Mouse (Mus musculus): Measurements from ENCODE around the gene Tcf23. TPM values are rescaled to one million over a fixed set of nuclear protein-coding genes. Genes with fewer than 3 reads are reported as not detected.
"Not testable (repeated sequence)": the region's sequence is repeated elsewhere in the genome, so short reads cannot be mapped to it uniquely, and the experiment has no call there.

Tcf23 gene
- polyA plus RNA-seq, 1 experiment: not detected

GRCm38 (mm10) chr5:31015913-31016312, 47.5 kb downstream of the Tcf23 start:
- peaks cover 31% of the 10 kb centered on the region for H3K27me3 ChIP-seq (replicated peaks)

GRCm38 (mm10) chr5:31021790-31022189, 53.3 kb downstream of the Tcf23 start:
- H3K27me3 ChIP-seq (replicated peaks): peaks cover 48% of the 10 kb centered on the region
- not testable (repeated sequence) for H3K4me3 ChIP-seq (replicated peaks); H3K36me3 ChIP-seq (replicated peaks; ENCODE audit: low read length); H3K4me1 ChIP-seq
- peaks cover 12% of the 10 kb centered on the region for H3K9me3 ChIP-seq

More at GRCm38 (mm10) chr5:31015913-31016312, 47.5 kb downstream of the Tcf23 start:
- H3K9me3 ChIP-seq: peaks cover 12% of the 10 kb centered on the region
- H3K4me3 ChIP-seq (replicated peaks): no peak overlapping the region
- no peak for TF ChIP-seq FLI1 (IDR thresholded peaks at IDR 0.05; ENCODE audit: low read length)
- TF ChIP-seq GATA1 (IDR thresholded peaks at IDR 0.05; ENCODE audit: borderline replicate concordance, low read length): no peak
- peaks cover 7% of the 10 kb centered on the region for H3K4me1 ChIP-seq
- no peaks in the 10 kb centered on the region for H3K36me3 ChIP-seq (replicated peaks; ENCODE audit: low read length)

- Histone ChIP-seq H3K9me3 (peaks cover 12% of the 10 kb centered on the region), H3K4me3 (replicated peaks) (no peak overlapping the region), H3K36me3 (replicated peaks; ENCODE audit: low read length) (no peaks in the 10 kb centered on the region), H3K27me3 (replicated peaks) (peaks cover 53% of the 10 kb centered on the region), H3K4me1 (no peaks in the 10 kb centered on the region)
- TF ChIP-seq GATA1 (IDR thresholded peaks at IDR 0.05; ENCODE audit: borderline replicate concordance, low read length): no peak
These were observed 54.2 kb downstream of the Tcf23 start for GRCm38 (mm10) chr5:31022690-31023089.

GRCm38 (mm10) chr5:31023254-31023653, 54.8 kb downstream of the Tcf23 start:
- TF ChIP-seq FLI1 (IDR thresholded peaks at IDR 0.05; ENCODE audit: low read length) (no peak), GATA1 (IDR thresholded peaks at IDR 0.05; ENCODE audit: borderline replicate concordance, low read length) (no peak)
- Histone ChIP-seq H3K36me3 (replicated peaks; ENCODE audit: low read length) (no peaks in the 10 kb centered on the region), H3K9me3 (peaks cover 12% of the 10 kb centered on the region), H3K4me1 (no peaks in the 10 kb centered on the region), H3K4me3 (replicated peaks) (no peak overlapping the region), H3K27me3 (replicated peaks) (peaks cover 51% of the 10 kb centered on the region)

- Histone ChIP-seq H3K9me3 (no peaks in the 10 kb centered on the region), H3K4me1 (no peaks in the 10 kb centered on the region), H3K27me3 (replicated peaks) (peaks cover 51% of the 10 kb centered on the region), H3K4me3 (replicated peaks) (no peak overlapping the region), H3K36me3 (replicated peaks; ENCODE audit: low read length) (no peaks in the 10 kb centered on the region)
- TF ChIP-seq FLI1 (IDR thresholded peaks at IDR 0.05; ENCODE audit: low read length) (no peak), GATA1 (IDR thresholded peaks at IDR 0.05; ENCODE audit: borderline replicate concordance, low read length) (no peak)
These were observed 56.2 kb downstream of the Tcf23 start for GRCm38 (mm10) chr5:31024641-31025040.

Other genes starting within 250 kb of the Tcf23 start
- 2.1 TPM in 1 of 2 replicates, not detected in the other for gene Mapre3, start 154.0 kb upstream of the Tcf23 start, polyA plus RNA-seq (2012; ENCODE audit: insufficient read depth, low replicate concordance)
- gene Tmem214, start 100.7 kb upstream of the Tcf23 start, polyA plus RNA-seq (2012; ENCODE audit: insufficient read depth, low replicate concordance): 11.8 and 17.0 TPM in 2 replicates
- gene Agbl5, start 80.0 kb upstream of the Tcf23 start, polyA plus RNA-seq (2012; ENCODE audit: insufficient read depth, low replicate concordance): 36.7 and 70.8 TPM in 2 replicates
- gene Ost4, start 60.9 kb upstream of the Tcf23 start, polyA plus RNA-seq (2012; ENCODE audit: insufficient read depth, low replicate concordance): 57.7 and 180 TPM in 2 replicates
- gene Emilin1, start 55.3 kb upstream of the Tcf23 start, polyA plus RNA-seq (2012; ENCODE audit: insufficient read depth, low replicate concordance): 427 and 497 TPM in 2 replicates
- gene Khk, start 47.2 kb upstream of the Tcf23 start, polyA plus RNA-seq (2012; ENCODE audit: insufficient read depth, low replicate concordance): 11.7 and 40.4 TPM in 2 replicates
- not detected in 2 replicates for gene Cgref1, start 23.1 kb upstream of the Tcf23 start, polyA plus RNA-seq (2012; ENCODE audit: insufficient read depth, low replicate concordance)
- gene Preb, start 8.3 kb upstream of the Tcf23 start, polyA plus RNA-seq (2012; ENCODE audit: insufficient read depth, low replicate concordance): 43.7 and 59.1 TPM in 2 replicates
- gene Atraid, start 79.7 kb downstream of the Tcf23 start, polyA plus RNA-seq (2012; ENCODE audit: insufficient read depth, low replicate concordance): 6.5 and 48.6 TPM in 2 replicates
- gene Slc5a6, start 80.3 kb downstream of the Tcf23 start, polyA plus RNA-seq (2012; ENCODE audit: insufficient read depth, low replicate concordance): 5.0 and 8.2 TPM in 2 replicates
- 218 and 333 TPM in 2 replicates for gene Cad, start 86.1 kb downstream of the Tcf23 start, polyA plus RNA-seq (2012; ENCODE audit: insufficient read depth, low replicate concordance)
- not detected in 2 replicates for gene Dnajc5g, start 137.6 kb downstream of the Tcf23 start, polyA plus RNA-seq (2012; ENCODE audit: insufficient read depth, low replicate concordance)
- not detected in 2 replicates for gene Slc30a3, start 139.6 kb downstream of the Tcf23 start, polyA plus RNA-seq (2012; ENCODE audit: insufficient read depth, low replicate concordance)
- gene Trim54, start 148.1 kb downstream of the Tcf23 start, polyA plus RNA-seq (2012; ENCODE audit: insufficient read depth, low replicate concordance): not detected in 2 replicates
- gene Ucn, start 170.2 kb downstream of the Tcf23 start, polyA plus RNA-seq (2012; ENCODE audit: insufficient read depth, low replicate concordance): not detected in 2 replicates
- 9.4 and 46.6 TPM in 2 replicates for gene Mpv17, start 185.6 kb downstream of the Tcf23 start, polyA plus RNA-seq (2012; ENCODE audit: insufficient read depth, low replicate concordance)
- 7.0 and 7.9 TPM in 2 replicates for gene Gm29609, start 211.2 kb downstream of the Tcf23 start, polyA plus RNA-seq (2012; ENCODE audit: insufficient read depth, low replicate concordance)
- 9.1 and 15.0 TPM in 2 replicates for gene Gtf3c2, start 211.5 kb downstream of the Tcf23 start, polyA plus RNA-seq (2012; ENCODE audit: insufficient read depth, low replicate concordance)
- 5.4 and 54.1 TPM in 2 replicates for gene Snx17, start 224.6 kb downstream of the Tcf23 start, polyA plus RNA-seq (2012; ENCODE audit: insufficient read depth, low replicate concordance)
- 92.1 and 146 TPM in 2 replicates for gene Eif2b4, start 224.8 kb downstream of the Tcf23 start, polyA plus RNA-seq (2012; ENCODE audit: insufficient read depth, low replicate concordance)
- 34.2 and 67.1 TPM in 2 replicates for gene Zfp513, start 233.6 kb downstream of the Tcf23 start, polyA plus RNA-seq (2012; ENCODE audit: insufficient read depth, low replicate concordance)